Mouse (Mus musculus) intestine, postnatal 0 days (tissue): ENCODE results near the gene Cenpv. TPM values are rescaled to one million over a fixed set of nuclear protein-coding genes. Genes with fewer than 3 reads are reported as not detected.

ENCODE experiments used
- ATAC-seq: fragments of 200-750 bp; cut with Nextera tagmentation; 2 replicates; pipeline ENCODE4 v1.8.0; 2017; ENCODE audit warnings: mild to moderate bottlenecking, moderate TSS enrichment, moderate library complexity
- H3K27ac ChIP-seq: fragments of 300-500 bp; sonication (generic); 2 replicates; pipeline ENCODE4 v1.5.1; 2014; ENCODE audit warnings: mild to moderate bottlenecking, low read depth, low read length, moderate library complexity
- H3K27me3 ChIP-seq: fragments of 300-500 bp; sonication (generic); replicated peaks from 2 replicates; pipeline ENCODE4 v1.6.1; 2014; ENCODE audit warnings: low read length, mixed read lengths; ENCODE audit not compliant: control insufficient read depth, insufficient read depth
- H3K36me3 ChIP-seq: fragments of 300-500 bp; sonication (generic); 2 replicates; pipeline ENCODE4 v1.6.1; 2014; ENCODE audit warnings: mild to moderate bottlenecking, moderate library complexity; ENCODE audit not compliant: control insufficient read depth, insufficient read depth
- H3K4me1 ChIP-seq: fragments of 300-500 bp; sonication (generic); replicated peaks from 2 replicates; pipeline ENCODE4 v1.6.1; 2014; ENCODE audit warnings: antibody characterized with exemption, low read length, mixed read lengths; ENCODE audit not compliant: control insufficient read depth, insufficient read depth
- H3K4me2 ChIP-seq: fragments of 300-500 bp; sonication (generic); replicated peaks from 2 replicates; pipeline ENCODE4 v1.6.1; 2014; ENCODE audit warnings: low read depth, mild to moderate bottlenecking, moderate library complexity
- H3K4me3 ChIP-seq: fragments of 300-500 bp; sonication (generic); 2 replicates; pipeline ENCODE4 v1.5.1; 2014; ENCODE audit warnings: low read depth, low read length
- H3K9ac ChIP-seq: fragments of 300-500 bp; sonication (generic); 2 replicates; pipeline ENCODE4 v1.6.1; 2014; ENCODE audit warnings: mild to moderate bottlenecking, low read depth, low read length
- H3K9me3 ChIP-seq: fragments of 300-500 bp; sonication (generic); 2 replicates; pipeline ENCODE4 v1.6.1; 2016; ENCODE audit warnings: mixed run types; ENCODE audit not compliant: control insufficient read depth
- CTCF ChIP-seq: sonication (generic); IDR thresholded peaks from 2 replicates; pipeline ENCODE4 v1.5.1; 2016; ENCODE audit warnings: low read depth, mild to moderate bottlenecking, control low read depth, antibody characterized with exemption, moderate library complexity
- WGBS: fragments of 180-500 bp; shearing (Covaris S2); extraction: QIAGEN DNeasy Blood & Tissue Kit; methylation state at CpG from one replicate; pipeline ENCODE4 v1.1.7; 2014; 5-methylcytosine and 5-hydroxymethylcytosine counted together
- polyA plus RNA-seq: library from polyadenylated mRNA; unstranded; fragments of >200 nt; fragmentation: Nextera tagmentation; extraction: Ambion mirVana; gene quantifications from 2 replicates; pipeline ENCODE4 v1.2.1, GENCODE M21; 2015

The Cenpv gene
- polyA plus RNA-seq, 1 experiment from 2014 or later: 54.9 TPM

DNA sequence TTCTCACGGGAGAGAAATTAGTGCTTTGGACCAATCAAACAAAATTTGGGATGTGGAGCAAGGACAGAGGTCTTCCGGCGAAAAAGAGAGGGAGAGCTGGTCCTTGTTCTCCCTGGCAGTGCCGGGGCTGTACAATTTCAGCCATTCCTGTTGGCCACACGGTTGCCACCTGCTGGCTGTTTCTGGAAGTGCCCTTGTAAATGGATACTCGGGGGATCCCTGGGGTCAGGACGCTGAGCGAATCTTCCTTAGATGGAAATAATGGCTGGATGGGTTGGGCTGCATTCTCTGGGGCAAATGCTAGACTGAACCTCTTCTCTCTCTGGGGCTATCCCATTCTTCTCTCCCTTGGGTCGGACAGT, 36.2 kb upstream of the Cenpv start:
- TF ChIP-seq CTCF: peak; percentile 95
- Histone ChIP-seq H3K36me3 (no peaks in the 10 kb centered on the region), H3K4me1 (peaks cover 4% of the 10 kb centered on the region), H3K27ac (no peak overlapping the region), H3K9me3 (no peaks in the 10 kb centered on the region), H3K4me2 (peak overlapping the region; percentile 98), H3K9ac (peak overlapping the region; percentile 42), H3K4me3 (peak overlapping the region; percentile 62), H3K27me3 (0 out of 2 replicates have a peak, but pooled peaks cover 7% of the 10 kb centered on the region)
- WGBS: under 1% methylated on average over 9 of the region's 9 CpGs
- peak; percentile 34 for ATAC-seq

DNA sequence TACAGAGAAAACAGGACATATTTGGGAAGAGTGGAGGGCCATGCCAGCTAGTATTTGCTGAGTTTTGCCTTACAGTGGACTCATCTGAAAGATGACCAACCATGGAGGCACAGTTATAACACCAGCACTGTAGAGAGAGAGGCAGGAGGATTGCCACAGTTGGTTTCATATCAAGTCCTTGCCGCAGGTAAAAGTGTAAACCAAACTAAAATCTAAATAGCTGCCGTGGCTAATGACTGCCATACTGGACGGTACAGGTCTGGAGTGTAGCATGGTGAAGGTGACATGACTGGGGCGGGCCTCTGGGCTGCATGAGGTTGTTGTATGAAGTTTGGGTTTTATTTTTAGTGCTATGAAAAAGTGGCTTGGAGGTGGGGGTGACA, 35.6 kb upstream of the Cenpv start:
- H3K36me3 ChIP-seq: no peaks in the 10 kb centered on the region
- H3K4me1 ChIP-seq: peaks cover 4% of the 10 kb centered on the region
- TF ChIP-seq CTCF: no peak
- ATAC-seq: no peak
- WGBS: 74% methylated on average over 4 of the region's 4 CpGs
- 0 out of 2 replicates have a peak, but pooled peaks cover 7% of the 10 kb centered on the region for H3K27me3 ChIP-seq
- H3K4me3 ChIP-seq: no peak overlapping the region
- no peaks in the 10 kb centered on the region for H3K9me3 ChIP-seq
- H3K9ac ChIP-seq: no peak overlapping the region
- no peak overlapping the region for H3K27ac ChIP-seq
- no peak overlapping the region; the same call in 1 of the 2 replicates for H3K4me2 ChIP-seq

DNA sequence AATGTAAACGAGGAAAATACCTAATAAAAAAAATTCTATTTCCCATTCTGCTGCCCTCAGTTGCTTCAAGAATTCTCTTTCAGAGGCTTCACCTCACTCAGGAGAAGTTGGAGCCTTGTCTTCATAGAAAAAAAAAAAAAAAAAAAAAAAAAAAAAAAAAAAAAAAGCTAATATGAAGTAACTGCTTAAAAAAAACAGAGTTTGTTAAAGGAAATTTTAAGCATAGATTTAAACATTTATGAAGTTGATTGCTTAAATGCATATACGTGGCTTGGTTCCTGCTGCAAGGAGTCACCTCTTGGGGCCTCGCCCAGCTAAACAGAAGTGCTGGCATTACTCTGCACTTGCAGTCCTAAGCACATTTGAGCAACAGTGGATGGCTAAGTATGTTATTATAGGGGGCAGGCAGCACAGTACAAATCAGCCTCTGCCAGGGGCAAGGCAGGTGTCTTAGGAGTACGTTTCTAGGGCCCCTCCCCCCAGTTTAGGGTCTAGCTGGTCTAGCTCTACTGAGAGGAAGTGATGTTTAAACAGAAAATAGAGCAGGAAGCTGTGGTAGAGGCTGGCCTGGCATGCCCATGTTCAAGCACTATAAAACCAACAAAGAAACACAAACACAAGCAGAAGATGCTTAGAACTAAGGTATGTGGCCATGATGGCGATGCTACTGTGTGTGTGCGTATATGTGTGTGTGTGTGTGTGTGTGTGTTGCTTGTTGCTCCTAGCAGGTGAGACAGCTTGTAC, 35.1 kb upstream of the Cenpv start, which contains the start of gene Trpv2:
TSS of gene Trpv2 (plus strand) at position 528 of the 744 bp plus-strand sequence.
- Histone ChIP-seq H3K4me1 (peaks cover 4% of the 10 kb centered on the region), H3K36me3 (no peaks in the 10 kb centered on the region), H3K9ac (no peak within 1 kb of the TSS; the same call in 1 of the 2 replicates), H3K4me2 (peak within 1 kb of the TSS; percentile 98), H3K27ac (no peak within 1 kb of the TSS), H3K4me3 (peak within 1 kb of the TSS; percentile 62), H3K27me3 (0 out of 2 replicates have a peak, but pooled peaks cover 7% of the 10 kb centered on the region), H3K9me3 (no peaks in the 10 kb centered on the region)
- TF ChIP-seq CTCF: no peak
- WGBS: 67% methylated on average over 6 of the region's 6 CpGs
- no peak for ATAC-seq

DNA sequence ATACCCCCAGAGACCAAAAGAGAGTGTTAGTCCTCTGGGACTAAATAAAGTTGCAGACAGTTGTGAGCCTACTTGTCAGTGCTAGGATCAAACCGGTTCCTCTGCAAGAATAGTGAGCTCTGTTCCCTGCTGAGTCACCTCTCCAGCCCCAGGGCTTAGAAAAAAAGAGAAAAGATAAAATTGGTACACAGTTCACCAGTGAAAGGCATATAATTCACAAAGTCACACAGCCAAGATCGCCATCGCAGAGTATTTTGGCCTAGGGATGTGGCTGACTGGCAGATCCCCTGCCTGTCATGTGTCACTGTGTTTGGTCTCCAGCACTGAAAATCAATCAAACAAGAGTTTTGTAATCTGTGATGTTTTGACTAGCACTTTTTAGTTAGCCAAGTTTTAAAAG, 29.2 kb upstream of the Cenpv start:
- Histone ChIP-seq H3K36me3 (no peaks in the 10 kb centered on the region), H3K4me2 (no peak overlapping the region), H3K4me1 (no peaks in the 10 kb centered on the region), H3K4me3 (no peak overlapping the region), H3K27me3 (no peaks in the 10 kb centered on the region), H3K27ac (no peak overlapping the region), H3K9me3 (no peaks in the 10 kb centered on the region), H3K9ac (no peak overlapping the region)
- TF ChIP-seq CTCF: no peak
- WGBS: 46% methylated on average over 3 of the region's 3 CpGs
- ATAC-seq: no peak

DNA sequence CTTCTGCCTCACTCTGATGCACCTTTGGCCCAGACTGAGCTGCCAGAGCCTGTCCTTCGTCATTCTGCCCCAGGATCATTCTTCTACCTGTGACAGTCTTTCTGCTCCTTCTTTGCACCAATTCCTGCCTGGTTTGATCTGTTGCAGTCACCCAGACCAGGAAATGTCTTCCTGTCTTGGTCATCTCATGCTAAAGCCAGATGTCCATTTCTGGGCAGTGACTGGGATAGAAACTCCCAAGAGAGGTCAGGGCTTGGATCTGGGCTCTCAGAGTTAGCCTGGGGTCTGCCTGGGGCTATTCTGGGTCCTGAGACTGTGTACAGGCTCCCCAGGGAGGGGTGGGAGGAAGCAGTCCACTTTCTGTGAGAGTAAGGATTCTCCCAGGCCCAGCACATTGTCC, 27.1 kb upstream of the Cenpv start:
- H3K36me3 ChIP-seq: no peaks in the 10 kb centered on the region
- no peak overlapping the region for H3K27ac ChIP-seq
- H3K4me3 ChIP-seq: no peak overlapping the region
- no peak for TF ChIP-seq CTCF
- no peaks in the 10 kb centered on the region for H3K4me1 ChIP-seq
- no peak overlapping the region for H3K9ac ChIP-seq
- no peaks in the 10 kb centered on the region for H3K27me3 ChIP-seq
- no peak overlapping the region for H3K4me2 ChIP-seq
- 0 out of 2 replicates have a peak, but pooled peaks have one; percentile 19 for ATAC-seq
- H3K9me3 ChIP-seq: no peaks in the 10 kb centered on the region
- 39% methylated on average over 1 of the region's 1 CpGs for WGBS

DNA sequence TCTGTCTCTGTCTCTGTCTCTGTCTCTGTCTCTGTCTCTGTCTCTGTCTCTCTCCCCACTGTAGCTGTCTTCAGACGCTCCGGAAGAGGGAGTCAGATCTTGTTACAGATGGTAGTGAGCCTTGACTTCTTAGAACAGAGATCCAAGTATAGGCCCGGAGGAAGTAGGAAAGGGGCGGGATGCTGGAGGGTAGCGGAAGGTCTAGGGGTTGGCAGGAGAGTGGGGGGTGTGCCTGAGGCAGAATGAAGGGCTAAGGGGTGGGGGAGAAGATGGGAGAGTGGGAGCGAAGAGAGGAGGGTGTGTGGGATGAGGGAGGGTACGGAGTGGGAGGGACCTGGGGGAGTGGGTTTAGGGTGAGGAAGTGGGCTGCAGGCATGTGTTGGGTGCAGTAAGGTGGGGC, 26.7 kb upstream of the Cenpv start:
- Histone ChIP-seq H3K4me1 (no peaks in the 10 kb centered on the region), H3K4me3 (no peak overlapping the region), H3K27me3 (no peaks in the 10 kb centered on the region), H3K9me3 (no peaks in the 10 kb centered on the region), H3K4me2 (no peak overlapping the region), H3K36me3 (no peaks in the 10 kb centered on the region), H3K27ac (no peak overlapping the region), H3K9ac (no peak overlapping the region)
- 68% methylated on average over 7 of the region's 7 CpGs for WGBS
- no peak for TF ChIP-seq CTCF
- ATAC-seq: 0 out of 2 replicates have a peak, but pooled peaks have one; percentile 33
